Mouse (Mus musculus) urinary bladder, adult 2 months (tissue): Measurements from ENCODE around the gene Slc25a20. TPM values are rescaled to one million over a fixed set of nuclear protein-coding genes. Genes with fewer than 3 reads are reported as not detected.
A peak's percentile ranks its signal among the peaks of the same experiment; 100 is the strongest.
"Not testable (repeated sequence)": the region's sequence is repeated elsewhere in the genome, so short reads cannot be mapped to it uniquely, and the experiment has no call there.

ENCODE experiments used
- DNase-seq: peaks from one replicate; pipeline ENCODE4 v3.0.0; 2022; ENCODE audit warnings: low spot score
- polyA plus RNA-seq: library from polyadenylated mRNA; depleted of rRNA; stranded (reverse); fragments of >200 nt; gene quantifications from 2 replicates; pipeline ENCODE4 v1.2.3, GENCODE M21; 2012; rRNA removed

Slc25a20 gene
- 28.1 and 29.4 TPM in 2 replicates for polyA plus RNA-seq

DNA sequence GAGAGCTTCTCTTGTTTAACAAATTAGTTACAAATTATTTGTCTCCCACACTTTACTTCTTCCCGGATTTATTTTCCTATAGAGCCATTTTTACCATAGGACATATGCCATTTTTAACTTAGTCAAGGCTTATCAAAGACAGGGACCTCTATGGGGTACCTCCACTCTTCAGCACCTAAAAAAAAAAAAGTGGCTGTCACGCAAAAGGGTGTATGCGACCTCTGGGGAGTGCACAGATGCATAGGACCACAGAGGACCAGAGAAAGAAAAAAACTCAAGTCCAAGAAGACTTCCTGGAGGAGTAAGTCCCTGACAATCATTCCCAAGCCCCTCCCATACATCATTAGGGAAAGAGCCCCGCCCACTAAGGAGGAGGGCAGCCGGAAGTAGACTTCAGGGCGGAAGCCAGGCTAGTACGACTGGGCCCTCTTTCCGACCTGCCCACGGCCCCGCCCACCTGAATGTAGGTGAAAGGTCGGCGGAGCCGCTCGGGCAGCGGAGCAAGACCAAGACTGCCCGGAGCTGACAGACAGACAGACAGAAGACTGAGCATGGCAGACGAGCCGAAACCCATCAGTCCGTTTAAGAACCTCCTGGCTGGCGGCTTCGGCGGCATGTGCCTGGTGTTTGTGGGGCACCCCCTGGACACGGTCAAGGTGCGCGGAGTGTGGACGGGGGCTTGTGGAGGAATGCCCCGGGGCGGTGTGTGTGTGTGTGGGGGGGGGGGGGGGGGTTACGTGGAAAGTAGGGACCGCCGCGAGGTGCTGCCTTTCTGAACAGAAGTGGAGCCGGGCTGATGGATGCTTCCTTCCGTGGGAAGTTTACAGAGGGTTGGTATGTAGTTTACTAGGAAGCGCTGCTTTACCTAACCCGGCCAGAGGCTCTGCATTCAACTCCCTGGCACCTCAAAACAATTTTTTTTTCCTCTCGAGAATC is at the start of gene Slc25a20:
Gene Slc25a20, plus strand, starts transcription at position 412 of the 936 bp plus-strand sequence.
- peak; percentile 59 for DNase-seq

DNA sequence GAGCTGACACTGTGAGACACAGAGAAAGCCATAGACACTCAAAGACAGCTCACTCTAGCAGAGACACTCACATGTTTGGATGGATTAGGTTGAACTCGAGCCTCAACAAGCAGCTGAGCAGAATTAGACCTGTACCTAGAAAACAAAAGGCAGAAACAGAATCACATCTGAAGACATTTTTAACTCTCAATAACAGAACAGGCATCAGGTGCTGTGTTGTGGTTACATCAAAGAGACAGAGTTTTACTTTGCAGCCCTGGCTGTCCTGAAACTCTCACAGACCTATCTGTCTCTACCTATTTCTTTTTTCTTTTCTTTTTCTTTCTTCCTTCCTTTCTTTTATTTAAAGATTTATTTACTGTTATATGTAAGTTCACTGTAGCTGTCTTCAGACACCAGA is 44.6 kb upstream of the Slc25a20 start:
- DNase-seq = no peak

DNA sequence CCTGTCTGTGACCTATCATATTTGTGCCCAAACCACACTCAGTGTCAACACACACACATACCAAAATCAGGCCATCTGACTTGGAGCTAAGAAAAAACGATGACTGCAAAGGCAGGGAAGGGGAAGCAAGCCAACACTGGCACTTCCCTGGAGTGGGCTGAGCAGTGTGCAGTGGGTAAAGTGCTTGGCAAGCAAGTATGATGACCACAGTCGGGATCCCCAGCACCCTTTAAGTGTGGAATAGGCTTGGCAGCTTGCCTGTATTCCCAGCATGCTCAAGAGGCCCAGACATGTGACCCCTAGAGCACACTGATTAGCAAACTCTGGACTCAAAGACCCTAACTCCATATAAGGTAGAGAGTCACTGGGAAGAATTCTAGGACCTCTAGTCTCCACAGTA is 35.4 kb upstream of the Slc25a20 start:
- DNase-seq = no peak

DNA sequence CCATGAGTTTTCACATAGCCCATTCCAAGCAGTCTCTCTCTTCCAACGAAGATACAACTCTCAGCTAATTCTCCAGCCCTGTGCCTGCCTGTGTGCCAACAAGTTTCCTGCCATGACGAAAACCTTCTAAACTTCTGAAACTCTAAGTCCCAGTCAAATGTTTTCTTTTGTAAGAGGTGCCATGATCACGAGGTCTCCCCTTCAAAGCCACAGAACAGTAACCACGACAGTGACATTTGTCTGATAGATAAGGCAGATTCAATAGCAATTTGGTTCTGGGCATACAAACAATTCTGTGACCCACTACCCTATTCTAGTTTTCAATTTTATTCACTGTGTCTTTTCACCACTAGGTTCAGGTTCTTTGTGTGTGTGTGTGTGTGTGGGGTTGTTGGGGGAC is 33.7 kb upstream of the Slc25a20 start:
- no peak for DNase-seq

DNA sequence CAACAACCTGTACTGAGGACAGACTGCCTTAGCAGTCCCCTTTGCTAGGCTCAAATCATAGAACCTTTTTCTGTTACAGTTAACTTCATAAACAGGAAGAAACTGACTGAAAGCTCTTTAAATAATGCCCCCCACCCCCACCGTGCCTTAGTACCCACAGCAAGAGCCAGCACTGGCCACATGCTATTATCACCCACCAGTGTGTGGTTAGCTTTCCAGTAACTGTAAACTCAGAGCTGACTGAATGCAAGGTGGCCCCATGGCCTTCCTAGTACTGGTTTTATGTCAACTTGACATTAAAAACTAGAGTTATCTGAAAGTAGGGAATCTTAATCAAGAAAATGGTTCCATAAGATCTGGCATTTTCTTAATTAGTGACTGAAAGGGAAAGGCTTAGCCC is 31.2 kb upstream of the Slc25a20 start:
- DNase-seq = no peak

DNA sequence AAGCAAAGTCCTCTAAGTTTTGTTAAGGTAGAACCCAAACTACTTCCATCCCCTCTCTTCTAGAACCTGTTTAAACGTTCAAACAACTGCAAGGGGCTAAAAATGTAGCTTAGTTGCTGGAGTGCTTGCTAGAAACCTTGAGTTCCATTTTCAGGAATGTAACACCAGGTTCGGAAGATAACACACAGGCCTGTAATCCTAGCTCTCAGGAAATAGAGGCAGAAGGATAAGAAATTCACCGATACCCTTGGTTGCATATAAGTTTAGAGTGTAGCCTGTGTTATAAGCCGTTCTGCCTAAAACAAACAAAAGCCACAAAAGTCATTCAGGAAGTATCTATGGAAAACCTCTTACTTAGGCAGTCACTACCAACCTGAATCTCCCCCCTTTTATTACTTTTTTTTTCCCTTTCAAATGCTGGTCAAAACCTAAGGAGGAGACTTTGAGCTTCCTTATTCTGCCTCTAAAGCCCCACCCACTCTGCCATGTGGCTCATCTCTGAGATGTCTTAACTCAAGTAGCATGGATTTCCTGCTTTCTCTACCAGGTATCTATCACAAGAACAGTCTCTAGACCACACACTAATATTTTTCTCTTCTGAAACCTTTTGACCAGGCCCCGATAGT is 30.1 kb upstream of the Slc25a20 start:
- no peak for DNase-seq

DNA sequence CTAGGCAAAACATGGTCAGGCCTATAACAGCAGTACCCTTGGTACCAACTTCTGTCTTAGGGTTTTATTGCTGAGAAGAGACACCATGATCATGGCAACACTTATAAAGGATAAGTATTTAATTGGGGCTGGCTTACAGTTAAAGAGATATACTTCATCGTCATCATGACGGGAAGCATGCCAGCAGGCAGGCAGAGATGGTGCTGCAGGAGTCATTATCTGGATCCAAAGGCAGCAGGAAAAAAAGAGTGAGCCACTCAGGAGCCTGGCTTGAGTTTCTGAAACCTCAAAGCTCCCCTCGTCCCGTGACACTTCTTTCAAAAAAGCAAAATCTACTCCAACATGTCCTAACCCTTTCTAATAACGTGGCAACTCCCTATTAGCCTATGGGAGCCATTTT is 29.5 kb upstream of the Slc25a20 start:
- no peak for DNase-seq

DNA sequence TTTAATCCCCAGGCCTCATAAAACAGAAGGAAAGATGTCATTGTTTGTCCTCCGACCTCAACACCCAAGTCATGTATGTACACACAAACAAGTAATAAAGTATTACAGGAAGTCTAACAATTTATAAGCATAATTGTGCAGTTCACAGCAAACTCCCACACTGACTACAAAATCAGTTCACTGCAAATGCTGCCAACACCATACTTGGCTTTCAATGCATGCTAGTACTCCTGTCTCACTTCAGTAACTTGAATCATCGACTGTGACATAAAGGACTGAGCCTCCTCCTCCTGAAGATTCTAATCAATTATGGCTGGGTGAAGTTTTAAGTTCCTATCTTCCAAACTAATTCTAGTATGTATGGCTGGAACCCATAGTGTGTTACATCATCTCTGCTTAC is 28.0 kb upstream of the Slc25a20 start:
- no peak for DNase-seq

DNA sequence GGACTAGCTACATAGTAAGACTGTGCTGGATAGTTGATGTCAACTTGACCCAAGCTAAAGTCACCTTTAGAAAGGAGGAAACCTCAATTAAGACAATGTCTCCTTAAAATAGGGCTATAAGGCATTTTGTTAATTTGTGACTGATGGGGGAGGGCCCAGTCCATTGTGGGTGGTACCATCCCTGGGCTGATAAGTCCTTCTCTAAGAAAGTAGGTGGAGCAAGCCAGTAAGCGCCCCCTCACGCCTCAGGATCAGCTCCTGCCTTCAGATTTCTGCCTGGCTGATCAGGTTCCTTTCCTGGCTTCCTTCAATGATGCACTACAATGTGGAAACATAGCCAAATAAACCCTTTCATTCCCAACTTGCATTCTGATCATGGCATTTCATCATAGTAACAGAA is 26.5 kb upstream of the Slc25a20 start:
- no peak for DNase-seq

DNA sequence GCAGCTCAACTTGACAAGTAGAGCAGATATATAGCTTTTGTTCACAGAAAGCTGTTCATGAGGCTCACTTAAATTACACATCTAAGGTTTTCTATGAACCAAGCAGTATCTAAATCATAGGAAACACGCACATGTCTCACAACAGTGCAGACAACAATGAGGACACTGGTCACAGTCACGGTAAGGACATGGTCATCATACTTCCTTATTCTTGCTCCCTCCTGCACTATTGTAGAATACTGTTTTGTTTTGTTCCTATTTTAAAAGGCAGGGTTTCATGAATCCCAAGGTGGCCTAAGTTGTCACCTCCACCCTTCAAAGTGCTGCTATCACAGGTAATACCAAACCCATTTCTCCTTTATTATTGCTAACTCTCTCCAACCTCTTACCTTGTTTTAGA is 22.1 kb upstream of the Slc25a20 start:
- DNase-seq = no peak

DNA sequence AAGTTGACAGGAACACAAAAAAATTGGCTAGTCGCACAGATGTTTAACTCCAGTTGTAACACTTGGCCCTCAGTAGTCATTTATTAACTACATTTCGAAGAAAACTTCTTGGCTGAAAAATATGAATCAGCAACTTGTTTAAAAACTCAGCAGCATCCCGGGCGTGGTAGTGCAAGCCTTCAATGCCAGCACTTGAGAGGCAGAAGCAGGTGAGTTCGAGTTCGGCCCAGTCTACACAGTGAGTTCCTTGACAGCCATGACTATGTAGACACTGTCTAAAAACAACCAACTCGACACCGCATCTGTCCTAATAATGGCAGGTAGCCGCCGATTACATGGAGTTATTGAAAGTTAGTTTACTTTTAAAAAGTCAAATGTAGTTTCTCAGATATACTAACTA is 13.7 kb upstream of the Slc25a20 start:
- no peak for DNase-seq

DNA sequence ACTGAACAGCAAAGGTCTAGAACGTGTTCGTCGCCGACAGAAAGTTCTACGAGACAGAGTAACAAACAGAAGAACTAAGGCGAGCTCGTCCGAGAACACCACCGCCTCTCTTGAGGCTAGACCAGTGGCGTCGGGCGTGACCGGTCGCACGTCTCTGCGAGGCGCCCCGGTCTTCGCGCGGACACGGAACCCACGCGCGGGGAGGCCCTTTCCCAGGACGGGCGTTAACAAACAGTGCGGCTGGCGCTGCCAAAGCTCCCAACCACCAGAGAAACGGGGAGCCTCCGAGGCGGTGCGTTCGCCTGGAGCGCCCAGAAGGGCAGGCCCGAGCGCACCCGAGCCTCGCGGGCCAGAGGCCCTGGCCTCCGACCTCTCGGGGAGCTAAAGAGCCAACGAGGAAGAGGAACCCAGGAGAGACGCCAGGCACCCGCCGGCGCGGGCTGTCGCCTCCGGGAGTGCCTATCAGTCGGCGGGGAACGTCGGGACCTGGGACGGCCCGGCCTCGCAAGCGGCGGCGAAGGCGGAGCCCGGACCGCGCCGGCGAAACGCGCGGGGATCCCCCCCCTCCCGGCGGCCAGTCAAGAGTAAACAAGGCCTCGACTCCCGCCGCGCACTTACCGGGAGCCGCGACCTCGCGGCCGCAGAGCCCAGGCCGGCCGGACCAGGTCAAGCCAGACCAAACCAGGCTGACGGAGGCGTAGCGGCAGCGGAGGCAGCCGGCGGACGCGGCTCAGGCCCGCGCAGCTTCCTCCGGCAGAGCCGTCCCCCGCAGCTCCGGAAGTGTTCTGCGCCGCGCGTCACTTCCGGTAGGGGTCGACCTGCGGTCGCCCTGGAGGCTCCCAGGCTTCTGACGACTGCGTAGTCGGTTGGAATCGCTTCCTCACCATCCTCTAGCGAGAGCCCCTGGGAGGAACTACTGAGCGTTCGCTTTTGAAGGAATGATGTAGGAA is 13.0 kb upstream of the Slc25a20 start, which contains the start of gene Arih2:
Gene Arih2, minus strand, starts transcription at position 776 of the 950 bp plus-strand sequence.
- DNase-seq = peak; percentile 88

DNA sequence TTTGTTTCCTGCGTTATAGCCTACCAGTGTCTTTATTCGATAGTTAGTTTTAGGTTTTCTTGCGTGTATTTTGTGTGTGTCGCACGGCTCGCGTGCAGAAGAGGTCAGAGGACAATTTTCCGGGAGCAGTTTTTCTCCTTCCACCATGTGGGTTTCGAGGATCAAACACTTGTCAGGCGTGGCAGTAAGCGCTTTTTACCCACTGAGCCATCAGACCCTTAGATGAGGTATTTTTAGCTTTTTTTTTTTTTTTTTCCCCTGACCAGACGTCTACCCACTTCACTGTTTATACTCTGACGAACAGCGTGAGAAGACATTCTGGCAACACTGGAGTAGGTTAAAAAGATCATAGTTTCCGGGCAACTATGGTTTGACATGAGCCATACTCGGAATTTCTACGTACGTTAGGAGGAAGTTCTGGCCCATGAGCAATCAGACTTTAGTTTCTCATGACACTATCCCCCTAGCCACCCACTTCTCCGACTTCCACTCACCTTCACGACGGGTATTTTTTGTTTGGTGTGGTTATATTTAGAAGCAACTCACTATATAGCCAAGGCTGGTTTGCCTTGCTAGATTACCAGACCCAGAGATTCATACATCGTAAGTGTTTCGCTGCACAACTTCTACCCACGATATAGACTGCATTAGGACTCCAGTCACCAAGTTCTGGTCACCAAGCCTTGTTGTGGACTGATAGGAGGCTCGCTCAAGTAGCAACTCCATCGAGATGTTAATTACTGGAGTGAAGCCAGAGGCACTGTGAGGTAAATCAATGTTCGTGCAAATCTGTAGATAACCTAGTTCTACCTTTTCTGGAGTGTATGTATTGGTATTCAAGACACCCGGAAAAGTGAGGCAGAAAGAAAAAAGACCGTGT is 12.1 kb upstream of the Slc25a20 start:
- DNase-seq = no peak

DNA sequence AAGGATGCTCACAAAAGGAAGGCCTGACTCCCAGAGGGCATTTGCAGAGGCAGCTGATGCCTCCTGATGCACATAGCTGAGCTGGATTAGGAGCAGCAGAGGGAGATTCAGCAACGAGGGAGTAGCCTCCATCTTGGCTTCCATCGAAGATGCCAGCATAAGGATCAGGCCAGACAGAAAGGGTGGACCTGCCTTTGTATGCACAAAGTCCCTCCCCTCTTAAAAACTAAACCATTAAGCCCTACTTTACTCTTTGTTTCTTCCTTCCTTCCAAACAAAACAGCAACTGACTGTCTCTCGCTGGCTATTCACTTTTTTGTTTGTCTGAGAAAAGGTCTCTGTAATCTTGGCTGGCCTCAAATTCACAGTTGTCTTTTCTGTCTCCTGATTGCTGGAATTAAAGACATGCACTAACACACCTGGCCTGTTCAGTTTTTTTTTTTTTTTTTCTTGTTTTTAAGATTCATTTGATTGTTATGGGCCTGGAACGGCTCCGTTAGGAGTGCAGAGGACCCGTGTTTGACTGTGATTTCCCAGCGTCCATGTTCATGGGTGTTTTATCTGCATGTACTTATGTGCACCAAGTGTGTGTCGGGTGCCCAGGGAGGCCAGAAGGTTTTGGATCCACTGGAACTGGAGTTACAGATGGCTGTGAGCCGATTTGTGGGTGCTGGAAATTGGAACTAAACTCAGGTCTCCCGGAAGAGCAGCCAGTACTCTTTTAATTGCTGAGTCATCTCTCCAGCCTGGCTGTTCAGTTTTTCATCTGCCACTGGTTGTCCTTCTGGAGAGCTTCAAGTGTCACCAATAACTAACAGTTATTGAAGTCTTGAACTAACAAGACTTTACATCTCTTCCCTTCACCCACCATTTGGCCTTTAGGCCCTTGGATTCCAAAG is 7.1 kb upstream of the Slc25a20 start:
- no peak for DNase-seq

DNA sequence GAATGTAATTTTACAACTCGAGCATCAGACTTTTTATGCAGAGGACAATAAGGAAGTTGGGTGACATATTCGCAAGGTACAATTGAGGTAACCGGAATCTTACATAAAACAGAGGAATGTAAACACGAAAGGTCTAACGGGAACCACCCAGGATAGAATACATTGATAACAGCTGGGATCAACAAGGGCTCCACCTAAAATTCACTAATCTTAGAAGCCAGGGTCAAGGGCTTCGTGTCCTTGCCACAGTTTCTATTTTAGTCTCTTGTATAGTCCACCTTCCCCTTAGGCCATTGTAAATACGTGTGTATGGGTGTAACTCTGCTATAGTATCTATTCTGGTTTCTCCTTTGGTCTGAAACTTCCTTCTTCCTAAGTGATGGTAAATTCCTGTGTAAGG is 6.0 kb upstream of the Slc25a20 start:
- not testable (repeated sequence) for DNase-seq

DNA sequence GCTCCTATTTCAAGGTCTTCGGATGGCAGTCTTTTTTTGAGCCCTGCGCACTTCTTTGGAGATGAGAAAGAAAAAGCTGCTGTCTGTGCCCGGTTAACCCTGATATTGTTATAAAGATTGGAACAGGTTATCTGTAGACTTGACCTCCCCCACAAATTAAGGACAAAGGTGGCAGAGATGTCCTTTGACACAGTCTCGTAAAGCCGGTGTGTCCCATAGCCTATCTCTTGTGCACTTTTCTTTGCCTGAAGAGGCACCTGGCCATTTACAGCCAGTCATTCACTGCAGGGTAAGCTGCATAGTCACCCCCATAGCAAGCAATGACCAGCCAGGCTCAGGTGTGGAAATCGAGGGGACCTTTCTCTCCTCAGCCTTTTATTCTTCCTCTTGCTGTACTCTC is 772 bp downstream of the Slc25a20 start:
- DNase-seq = no peak

DNA sequence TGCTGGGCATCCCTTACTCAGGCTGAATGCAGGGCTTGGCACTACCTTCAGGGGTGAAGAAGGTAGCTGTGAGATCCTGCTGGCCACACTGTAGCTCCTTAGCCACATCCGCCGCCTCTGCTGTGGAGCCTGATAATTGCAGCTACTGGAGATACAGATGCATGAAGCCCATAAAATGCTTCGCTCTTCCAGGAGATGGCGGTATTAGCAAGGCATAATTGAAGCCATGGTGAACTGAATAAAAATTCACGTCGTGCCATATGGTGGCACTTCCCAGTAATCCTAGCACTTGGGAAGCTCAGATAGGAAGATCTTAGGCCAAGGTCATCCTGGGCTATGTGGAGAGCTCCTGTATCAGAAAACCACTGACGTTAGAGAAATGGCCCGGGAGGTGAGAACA is 8.0 kb downstream of the Slc25a20 start:
- DNase-seq = no peak

DNA sequence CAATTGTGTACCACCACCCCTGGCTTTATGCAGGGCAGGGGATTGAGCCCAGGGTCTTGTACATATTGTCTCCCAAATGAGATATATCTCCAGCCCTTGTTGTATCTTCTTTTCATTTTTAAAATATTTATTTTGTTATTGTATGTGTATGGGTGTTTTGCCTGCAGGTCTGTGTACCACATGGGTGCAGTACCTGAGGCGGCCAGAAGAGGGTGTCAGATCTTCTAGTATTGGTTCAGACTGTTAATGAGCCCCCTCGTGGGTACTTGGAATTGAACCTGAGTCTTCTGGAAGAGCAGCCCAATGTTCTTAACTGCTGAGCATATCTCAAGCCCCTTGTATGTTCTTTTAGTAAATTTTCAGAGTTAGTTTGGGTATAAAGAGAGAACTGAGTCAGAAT is 11.3 kb downstream of the Slc25a20 start:
- no peak for DNase-seq

DNA sequence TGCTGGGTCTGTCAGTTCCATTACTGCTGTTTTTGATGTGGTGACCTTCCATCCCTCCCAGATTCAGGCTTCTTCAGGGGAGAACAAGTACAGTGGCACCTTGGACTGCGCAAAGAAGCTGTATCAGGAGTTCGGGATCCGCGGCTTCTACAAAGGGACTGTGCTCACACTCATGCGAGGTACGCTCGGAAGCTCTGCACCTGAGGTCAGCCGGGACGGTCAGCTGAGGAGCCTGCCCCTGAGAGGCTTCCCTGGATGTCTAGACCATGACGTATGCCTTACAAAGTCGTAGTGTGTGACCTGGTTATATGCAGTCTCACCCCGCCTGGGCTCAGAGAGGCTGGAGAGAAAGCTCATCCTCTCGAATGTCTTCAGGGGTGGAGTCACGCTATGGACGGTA is 18.1 kb downstream of the Slc25a20 start:
- no peak for DNase-seq

DNA sequence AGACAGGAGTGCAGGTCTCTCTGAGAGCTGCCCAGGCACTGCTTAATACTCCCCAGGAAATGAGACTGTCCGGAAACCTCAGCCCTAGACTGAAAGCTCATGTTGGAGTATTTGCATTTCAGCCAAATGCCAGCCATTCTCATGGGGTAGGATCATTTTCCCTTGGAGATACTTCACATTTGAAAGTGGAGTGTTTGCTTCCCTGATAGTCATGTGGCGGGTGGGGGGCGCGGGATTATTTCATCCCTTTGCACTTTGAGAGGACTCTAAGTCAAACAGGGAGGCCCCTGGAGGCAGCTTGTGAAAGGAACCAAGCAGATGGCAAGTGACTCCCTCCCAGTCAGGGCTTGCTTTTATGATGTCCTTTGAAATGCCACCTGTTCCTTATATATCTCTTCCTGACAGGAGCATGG is 24.6 kb downstream of the Slc25a20 start:
- DNase-seq = no peak
